Comparison of ENCODE assay signal across 8 mouse cellular contexts in genomic region chr9:27203134-27203533, GRCm38 (mm10). TPM values are rescaled to one million over a fixed set of nuclear protein-coding genes. Genes with fewer than 3 reads are reported as not detected.
DNase-seq lines count a peak whose midpoint lies in the region; ATAC-seq and TF ChIP-seq lines count a peak whose summit lies in the region.

No protein-coding gene starts in this region.

- TF ChIP-seq CTCF in liver, postnatal 0 days (IDR thresholded peaks at IDR 0.05; ENCODE audit: low read depth): no peak

- DNase-seq in liver: peak; percentile 12
- no peak for DNase-seq in liver, postnatal 0 days
- DNase-seq in forelimb bud, embryonic 11.5 days (ENCODE audit: low read depth, low spot score): peak; percentile 70
- DNase-seq in kidney, postnatal 25 days: peak; percentile 48 to 76
- peak; percentile 95 for DNase-seq in midbrain, embryonic 14.5 days
- no peak for DNase-seq in adipocyte (ENCODE audit: low spot score)
- DNase-seq in natural killer cell, adult 2 months (ENCODE audit: low spot score in 2 of 2): no peak
- no peak for DNase-seq in cerebellum, adult 11 months

- H3K27ac ChIP-seq in liver, postnatal 0 days (ENCODE audit: low read depth): no peak overlapping the region
- peak overlapping the region; percentile 84 for H3K27ac ChIP-seq in midbrain, embryonic 14.5 days (replicated peaks; ENCODE audit: low read depth, low read length)

- no peak for TF ChIP-seq EP300 in liver, postnatal 0 days (IDR thresholded peaks at IDR 0.05; ENCODE audit: low read depth)

- H3K27me3 ChIP-seq in liver, postnatal 0 days (ENCODE audit: insufficient read depth, low read length): no peaks in the 10 kb centered on the region
- H3K27me3 ChIP-seq in midbrain, embryonic 14.5 days (ENCODE audit: control insufficient read depth, insufficient read depth, low read length): no peaks in the 10 kb centered on the region

- H3K4me1 ChIP-seq in liver, postnatal 0 days (ENCODE audit: insufficient read depth): no peaks in the 10 kb centered on the region
- H3K4me1 ChIP-seq in midbrain, embryonic 14.5 days (ENCODE audit: control insufficient read depth, insufficient read depth, low read length): peaks cover 25% of the 10 kb centered on the region

- no peaks in the 10 kb centered on the region for H3K9me3 ChIP-seq in liver, postnatal 0 days (ENCODE audit: low read length)
- H3K9me3 ChIP-seq in midbrain, embryonic 14.5 days (ENCODE audit: control insufficient read depth, low read length): no peaks in the 10 kb centered on the region

- no peak overlapping the region for H3K4me3 ChIP-seq in liver, postnatal 0 days (ENCODE audit: low read depth, low read length)
- H3K4me3 ChIP-seq in midbrain, embryonic 14.5 days (replicated peaks; ENCODE audit: low read depth, low read length): no peak overlapping the region

- no peaks in the 10 kb centered on the region for H3K36me3 ChIP-seq in liver, postnatal 0 days (replicated peaks; ENCODE audit: insufficient read depth, low read length)
- no peaks in the 10 kb centered on the region for H3K36me3 ChIP-seq in midbrain, embryonic 14.5 days (ENCODE audit: control insufficient read depth, insufficient read depth, low read length)

- WGBS in liver, postnatal 0 days (ENCODE audit: insufficient replicate concordance): 62% methylated on average over 2 of the region's 2 CpGs
- 3% methylated on average over 2 of the region's 2 CpGs for WGBS in midbrain, embryonic 14.5 days

- no peak overlapping the region for H3K4me2 ChIP-seq in liver, postnatal 0 days (ENCODE audit: low read depth, low read length)
- H3K4me2 ChIP-seq in midbrain, embryonic 14.5 days (ENCODE audit: low read length): peak overlapping the region; percentile 0; the same call in 1 of the 2 replicates

- H3K9ac ChIP-seq in liver, postnatal 0 days (replicated peaks): no peak overlapping the region
- no peak overlapping the region for H3K9ac ChIP-seq in midbrain, embryonic 14.5 days (replicated peaks; ENCODE audit: low read length)

- no peak for ATAC-seq in liver, postnatal 0 days
- peak; percentile 97 for ATAC-seq in midbrain, embryonic 14.5 days (ENCODE audit: low FRiP score, low TSS enrichment)

RNA-seq across cellular contexts. Expression of gene Jam3, which starts 47.9 kb away (rescaled TPM):
- polyA plus RNA-seq in liver, postnatal 0 days (2015; fragmentation: Nextera tagmentation; extraction: Ambion mirVana): 1.5 and 1.7 TPM in 2 replicates
- 46.9 and 62.4 TPM in 2 replicates for polyA plus RNA-seq in midbrain, embryonic 14.5 days (2014; fragmentation: Nextera tagmentation; extraction: Ambion mirVana)

Comparison
In these comparisons a context has a peak if more than half of its experiments do, and no peak if none do; other contexts are left out.
1. DNase-seq: peak in liver (single experiment), forelimb bud, embryonic 11.5 days (single experiment), kidney, postnatal 25 days (2 of 2) and midbrain, embryonic 14.5 days (single experiment); none in liver, postnatal 0 days (single experiment), adipocyte (single experiment), natural killer cell, adult 2 months (0 of 2) and cerebellum, adult 11 months (single experiment).
2. RNA of gene Jam3, which starts 47.9 kb away (polyA plus RNA-seq): 46.9 to 62.4 TPM in midbrain, embryonic 14.5 days; 1.5 to 1.7 TPM in liver, postnatal 0 days; every median in the first group is over 10 times any median in the second.